Mouse (Mus musculus) hindbrain, embryonic 11.5 days (tissue): ENCODE data around the gene Tmem239. TPM values are rescaled to one million over a fixed set of nuclear protein-coding genes. Genes with fewer than 3 reads are reported as not detected.

ENCODE experiments used
- ATAC-seq: fragments of 200-750 bp; cut with Nextera tagmentation; 2 replicates; pipeline ENCODE4 v1.8.0; 2017; ENCODE audit warnings: mild to moderate bottlenecking, moderate TSS enrichment, moderate library complexity; ENCODE audit not compliant: low FRiP score
- DNase-seq: peaks from one replicate; pipeline ENCODE4 v3.0.0-alpha.2; 2015; ENCODE audit warnings: low spot score
- H3K27ac ChIP-seq: fragments of 300-500 bp; sonication (generic); 2 replicates; pipeline ENCODE4 v1.5.1; 2014; ENCODE audit warnings: mild to moderate bottlenecking, low read depth, low read length
- H3K27me3 ChIP-seq: fragments of 300-500 bp; sonication (generic); 2 replicates; pipeline ENCODE4 v1.6.1; 2014; ENCODE audit warnings: mild to moderate bottlenecking, low read length, moderate library complexity, mixed read lengths; ENCODE audit not compliant: control insufficient read depth, insufficient read depth
- H3K36me3 ChIP-seq: fragments of 300-500 bp; sonication (generic); 2 replicates; pipeline ENCODE4 v1.6.1; 2014; ENCODE audit warnings: mild to moderate bottlenecking, low read length, moderate library complexity, mixed read lengths; ENCODE audit not compliant: control insufficient read depth, insufficient read depth
- H3K4me1 ChIP-seq: fragments of 300-500 bp; sonication (generic); replicated peaks from 2 replicates; pipeline ENCODE4 v1.6.1; 2014; ENCODE audit warnings: low read length, mixed read lengths; ENCODE audit not compliant: control insufficient read depth, insufficient read depth
- H3K4me2 ChIP-seq: fragments of 300-500 bp; sonication (generic); replicated peaks from 2 replicates; pipeline ENCODE4 v1.6.1; 2014; ENCODE audit warnings: mild to moderate bottlenecking, low read depth, low read length
- H3K4me3 ChIP-seq: fragments of 300-500 bp; sonication (generic); 2 replicates; pipeline ENCODE4 v1.5.1; 2014; ENCODE audit warnings: low read depth, low read length
- H3K9ac ChIP-seq: fragments of 300-500 bp; sonication (generic); 2 replicates; pipeline ENCODE4 v1.6.1; 2014; ENCODE audit warnings: low read depth, low read length
- H3K9me3 ChIP-seq: fragments of 300-500 bp; sonication (generic); 2 replicates; pipeline ENCODE4 v1.6.1; 2016; ENCODE audit warnings: low read length; ENCODE audit not compliant: control insufficient read depth
- WGBS: fragments of 180-500 bp; shearing (Covaris S2); extraction: QIAGEN DNeasy Blood & Tissue Kit; methylation state at CpG from one replicate; pipeline ENCODE4 v1.1.7; 2014; 5-methylcytosine and 5-hydroxymethylcytosine counted together
- polyA plus RNA-seq: library from polyadenylated mRNA; unstranded; fragments of >200 nt; fragmentation: Nextera tagmentation; extraction: Ambion mirVana; gene quantifications from 2 replicates; pipeline ENCODE4 v1.2.1, GENCODE M21; 2014

Tmem239 gene
- polyA plus RNA-seq, 1 experiment from 2014 or later = not detected

GRCm38 (mm10) chr2:130383205-130383604 is 23.1 kb upstream of the Tmem239 start:
- H3K27ac ChIP-seq = no peak overlapping the region
- DNase-seq = no peak
- no peaks in the 10 kb centered on the region for H3K9me3 ChIP-seq
- no peak overlapping the region for H3K4me3 ChIP-seq
- H3K4me2 ChIP-seq = no peak overlapping the region
- no peak for ATAC-seq
- no peaks in the 10 kb centered on the region for H3K27me3 ChIP-seq
- no peak overlapping the region for H3K9ac ChIP-seq
- no peaks in the 10 kb centered on the region for H3K36me3 ChIP-seq
- WGBS = 48% methylated on average over 3 of the region's 3 CpGs
- no peaks in the 10 kb centered on the region for H3K4me1 ChIP-seq

- H3K36me3 ChIP-seq = no peaks in the 10 kb centered on the region
- no peak overlapping the region for H3K9ac ChIP-seq
- 80% methylated on average over 6 of the region's 6 CpGs for WGBS
- H3K9me3 ChIP-seq = no peaks in the 10 kb centered on the region
- ATAC-seq = no peak
- no peak overlapping the region for H3K4me3 ChIP-seq
- H3K4me2 ChIP-seq = no peak overlapping the region
- H3K4me1 ChIP-seq = no peaks in the 10 kb centered on the region
- H3K27me3 ChIP-seq = no peaks in the 10 kb centered on the region
- H3K27ac ChIP-seq = no peak overlapping the region
- no peak for DNase-seq
Measured at GRCm38 (mm10) chr2:130383895-130384294, 22.4 kb upstream of the Tmem239 start.

- Histone ChIP-seq H3K4me2 (no peak overlapping the region), H3K27ac (no peak overlapping the region), H3K4me3 (no peak overlapping the region), H3K4me1 (no peaks in the 10 kb centered on the region), H3K9me3 (no peaks in the 10 kb centered on the region), H3K9ac (no peak overlapping the region), H3K36me3 (no peaks in the 10 kb centered on the region), H3K27me3 (no peaks in the 10 kb centered on the region)
- ATAC-seq (no peak), DNase-seq (no peak)
- WGBS = 76% methylated on average over 1 of the region's 1 CpGs
Measured at GRCm38 (mm10) chr2:130386212-130386611, 20.1 kb upstream of the Tmem239 start.

- Histone ChIP-seq H3K9ac (no peak overlapping the region), H3K4me1 (no peaks in the 10 kb centered on the region), H3K27ac (no peak overlapping the region), H3K36me3 (no peaks in the 10 kb centered on the region), H3K4me3 (no peak overlapping the region), H3K4me2 (no peak overlapping the region), H3K9me3 (no peaks in the 10 kb centered on the region), H3K27me3 (no peaks in the 10 kb centered on the region)
- WGBS = 74% methylated on average over 2 of the region's 2 CpGs
- DNase-seq (peak; percentile 13), ATAC-seq (no peak)
Measured at GRCm38 (mm10) chr2:130388796-130389195, 17.5 kb upstream of the Tmem239 start.

GRCm38 (mm10) chr2:130390993-130391625 is 15.2 kb upstream of the Tmem239 start:
- no peak for DNase-seq
- no peak overlapping the region for H3K9ac ChIP-seq
- H3K9me3 ChIP-seq = no peaks in the 10 kb centered on the region
- no peak overlapping the region for H3K4me2 ChIP-seq
- WGBS = 81% methylated on average over 11 of the region's 11 CpGs
- H3K27me3 ChIP-seq = no peaks in the 10 kb centered on the region
- H3K4me3 ChIP-seq = no peak overlapping the region
- H3K4me1 ChIP-seq = no peaks in the 10 kb centered on the region
- no peak for ATAC-seq
- no peak overlapping the region for H3K27ac ChIP-seq
- H3K36me3 ChIP-seq = no peaks in the 10 kb centered on the region

GRCm38 (mm10) chr2:130392836-130393235 is 13.4 kb upstream of the Tmem239 start:
- 89% methylated on average over 3 of the region's 3 CpGs for WGBS
- no peak overlapping the region for H3K9ac ChIP-seq

GRCm38 (mm10) chr2:130395696-130396095 is 10.6 kb upstream of the Tmem239 start:
- Histone ChIP-seq H3K27me3 (no peaks in the 10 kb centered on the region; the same call in none of the 2 replicates), H3K36me3 (no peaks in the 10 kb centered on the region), H3K4me3 (no peak overlapping the region), H3K4me1 (peaks cover 6% of the 10 kb centered on the region; the same call in 1 of the 2 replicates), H3K9me3 (no peaks in the 10 kb centered on the region), H3K9ac (no peak overlapping the region), H3K27ac (no peak overlapping the region), H3K4me2 (no peak overlapping the region)
- ATAC-seq (no peak), DNase-seq (no peak)
- WGBS = 94% methylated on average over 11 of the region's 11 CpGs

More at GRCm38 (mm10) chr2:130392836-130393235, 13.4 kb upstream of the Tmem239 start:
- DNase-seq (no peak), ATAC-seq (no peak)
- no peaks in the 10 kb centered on the region for H3K27me3 ChIP-seq
- no peaks in the 10 kb centered on the region for H3K36me3 ChIP-seq
- H3K4me1 ChIP-seq = peaks cover 4% of the 10 kb centered on the region; the same call in 1 of the 2 replicates
- no peak overlapping the region for H3K27ac ChIP-seq
- no peak overlapping the region for H3K4me3 ChIP-seq
- no peaks in the 10 kb centered on the region for H3K9me3 ChIP-seq
- H3K4me2 ChIP-seq = no peak overlapping the region

- H3K27me3 ChIP-seq = no peaks in the 10 kb centered on the region; the same call in none of the 2 replicates
- peak within 1 kb of the TSS; percentile 67 for H3K9ac ChIP-seq
- H3K36me3 ChIP-seq = no peaks in the 10 kb centered on the region
- H3K9me3 ChIP-seq = no peaks in the 10 kb centered on the region
- H3K4me3 ChIP-seq = peak within 1 kb of the TSS; percentile 44
- peaks cover 6% of the 10 kb centered on the region; the same call in 1 of the 2 replicates for H3K4me1 ChIP-seq
- peak within 1 kb of the TSS; percentile 97 for H3K4me2 ChIP-seq
- H3K27ac ChIP-seq = 0 out of 2 replicates have a peak within 1 kb of the TSS, but pooled peaks have one; percentile 8
- DNase-seq (peak; percentile 77), ATAC-seq (peak; percentile 87)
- WGBS = under 1% methylated on average over 39 of the region's 53 CpGs
Measured at GRCm38 (mm10) chr2:130397186-130397985, 8.9 kb upstream of the Tmem239 start, which contains the start of gene Cpxm1. TSS of gene Cpxm1 (minus strand) at chr2:130397574.
